Mouse (Mus musculus) spleen, adult 2 months (tissue): ENCODE measurements around the gene Pam.

Experiments used
- CTCF ChIP-seq: fragments of 200-500 bp; IDR thresholded peaks from 2 replicates; pipeline ENCODE4 v1.5.1; 2011; ENCODE audit warnings: mild to moderate bottlenecking, inconsistent platforms; ENCODE audit not compliant: insufficient read depth, insufficient read length, insufficient replicate concordance; ENCODE audit errors: extremely low read depth
- POLR2A ChIP-seq: fragments of 200-500 bp; IDR thresholded peaks from 2 replicates; pipeline ENCODE4 v1.6.1; 2011; ENCODE audit warnings: low read depth, low read length, inconsistent platforms

DNA sequence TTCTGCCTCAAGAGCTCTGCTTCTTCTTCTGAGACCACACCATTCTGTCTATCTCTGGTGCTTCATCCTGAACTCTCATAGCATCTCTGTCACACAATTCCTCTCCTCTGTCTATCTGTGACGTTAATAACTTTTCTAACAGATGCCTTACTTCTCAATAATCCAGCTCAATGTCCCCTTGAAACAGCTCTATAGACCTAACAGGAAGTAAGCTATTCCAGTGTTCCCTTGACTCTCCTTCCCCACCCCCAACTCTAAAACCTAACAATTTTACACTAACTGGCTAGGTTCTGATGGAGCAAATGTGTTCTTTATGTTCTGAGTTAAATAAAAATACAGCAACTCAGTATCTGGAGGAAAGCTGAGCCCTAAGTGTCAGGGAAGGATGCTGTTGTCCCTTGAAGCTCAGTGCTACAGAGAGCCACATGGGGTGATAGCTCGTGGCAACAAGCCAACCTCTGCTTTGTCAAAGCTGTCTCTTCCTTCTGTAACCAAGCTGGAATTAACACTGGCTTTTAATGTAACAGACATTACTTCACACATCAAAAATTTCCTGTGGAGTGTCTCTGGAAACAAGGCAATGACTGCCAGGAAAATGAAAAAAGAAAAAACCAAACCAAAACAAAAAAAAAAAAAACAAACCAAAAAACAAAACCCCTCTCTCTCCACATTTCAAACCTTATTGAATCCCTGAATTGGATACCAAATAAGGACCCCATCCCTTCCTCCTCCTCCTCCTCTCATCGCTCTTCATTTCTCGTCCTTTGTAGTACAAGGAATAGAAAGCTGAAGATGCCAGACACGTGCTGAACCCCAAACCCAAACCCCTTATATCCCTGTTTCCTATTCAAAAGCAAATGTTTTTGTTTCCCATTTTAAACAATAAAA, 261.7 kb downstream of the Pam start:
- TF ChIP-seq CTCF (no peak), POLR2A (no peak)
